Mouse (Mus musculus): ENCODE data around the gene Otop1. TPM values are rescaled to one million over a fixed set of nuclear protein-coding genes. Genes with fewer than 3 reads are reported as not detected.

Gene Otop1
- total and polyA plus RNA-seq, 2 experiments from 2014 or later: 0.07 to 0.11 TPM

GRCm38 (mm10) chr5:38260107-38260682 lies 15.6 kb upstream of the Otop1 start, which contains the start of gene Tmem128:
Gene Tmem128 (plus strand): TSS chr5:38260185.
- DNase-seq (ENCODE audit: low spot score) (peak; percentile 75), ATAC-seq (ENCODE audit: low FRiP score) (peak; percentile 77)
- Histone ChIP-seq H3K4me1 (ENCODE audit: insufficient read depth, low read length) (peaks cover 5% of the 10 kb centered on the region; the same call in 1 of the 2 replicates), H3K36me3 (ENCODE audit: insufficient read depth, low read length) (peaks cover 26% of the 10 kb centered on the region), H3K9me3 (ENCODE audit: low read length) (no peaks in the 10 kb centered on the region), H3K4me2 (ENCODE audit: low read depth, low read length, poor library complexity, severe bottlenecking) (peak within 1 kb of the TSS; percentile 78), H3K27ac (ENCODE audit: low read depth, low read length) (peak within 1 kb of the TSS; percentile 85), H3K9ac (replicated peaks; ENCODE audit: low read length, poor library complexity, severe bottlenecking) (peak within 1 kb of the TSS; percentile 87), H3K27me3 (ENCODE audit: insufficient read depth, low read length) (no peaks in the 10 kb centered on the region), H3K4me3 (ENCODE audit: low read depth, low read length) (peak within 1 kb of the TSS; percentile 89)
- TF ChIP-seq CTCF (IDR thresholded peaks at IDR 0.05): no peak
- WGBS: under 1% methylated on average over 40 of the region's 40 CpGs

DNA sequence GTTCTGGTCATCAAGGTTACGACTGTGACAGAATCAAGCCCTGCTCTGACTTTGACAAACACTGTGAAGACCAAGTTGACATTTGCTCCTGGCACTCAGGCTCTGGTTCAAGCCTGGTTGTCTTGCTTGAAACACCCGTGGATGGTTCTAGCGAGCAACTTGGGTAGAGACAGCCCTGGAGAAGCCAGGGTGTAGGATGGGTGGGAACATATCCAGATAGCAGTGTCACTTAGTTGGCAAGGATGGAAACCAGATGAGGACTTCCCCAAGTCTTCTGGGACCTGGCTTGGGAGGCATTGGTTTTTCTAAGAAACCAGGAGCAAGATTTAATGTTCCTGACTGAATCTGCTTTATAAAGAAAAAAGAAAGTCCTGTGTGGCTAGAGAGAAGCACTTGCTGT lies 4.8 kb upstream of the Otop1 start:
- TF ChIP-seq CTCF (IDR thresholded peaks at IDR 0.05): no peak
- Histone ChIP-seq H3K4me3 (ENCODE audit: low read depth, low read length) (no peak overlapping the region), H3K27me3 (ENCODE audit: insufficient read depth, low read length) (peaks cover 16% of the 10 kb centered on the region), H3K27ac (ENCODE audit: low read depth, low read length) (no peak overlapping the region), H3K9me3 (ENCODE audit: low read length) (no peaks in the 10 kb centered on the region), H3K36me3 (ENCODE audit: insufficient read depth, low read length) (peaks cover 32% of the 10 kb centered on the region), H3K4me2 (ENCODE audit: low read depth, low read length, poor library complexity, severe bottlenecking) (no peak overlapping the region), H3K9ac (replicated peaks; ENCODE audit: low read length, poor library complexity, severe bottlenecking) (no peak overlapping the region), H3K4me1 (ENCODE audit: insufficient read depth, low read length) (no peaks in the 10 kb centered on the region)
- ATAC-seq (ENCODE audit: low FRiP score) (no peak), DNase-seq (ENCODE audit: low spot score) (no peak)
- 97% methylated on average over 3 of the region's 3 CpGs for WGBS

GRCm38 (mm10) chr5:38273831-38274230 lies 1.9 kb upstream of the Otop1 start:
- peaks cover 9% of the 10 kb centered on the region; the same call in 1 of the 2 replicates for H3K4me1 ChIP-seq (ENCODE audit: insufficient read depth, low read length)
- TF ChIP-seq CTCF (IDR thresholded peaks at IDR 0.05): no peak
- H3K9me3 ChIP-seq (ENCODE audit: low read length): no peaks in the 10 kb centered on the region
- no peak overlapping the region for H3K4me3 ChIP-seq (ENCODE audit: low read depth, low read length)
- 93% methylated on average over 4 of the region's 4 CpGs for WGBS
- H3K36me3 ChIP-seq (ENCODE audit: insufficient read depth, low read length): peaks cover 14% of the 10 kb centered on the region; the same call in 1 of the 2 replicates
- ATAC-seq (ENCODE audit: low FRiP score) (no peak), DNase-seq (ENCODE audit: low spot score) (no peak)
- H3K27ac ChIP-seq (ENCODE audit: low read depth, low read length): no peak overlapping the region
- no peak overlapping the region for H3K4me2 ChIP-seq (ENCODE audit: low read depth, low read length, poor library complexity, severe bottlenecking)
- H3K9ac ChIP-seq (replicated peaks; ENCODE audit: low read length, poor library complexity, severe bottlenecking): no peak overlapping the region
- peaks cover 43% of the 10 kb centered on the region for H3K27me3 ChIP-seq (ENCODE audit: insufficient read depth, low read length)

GRCm38 (mm10) chr5:38276451-38276850 lies 679 bp downstream of the Otop1 start:
- Histone ChIP-seq H3K9ac (replicated peaks; ENCODE audit: low read length, poor library complexity, severe bottlenecking) (0 out of 2 replicates have a peak overlapping the region, but pooled peaks have one; percentile 9), H3K36me3 (ENCODE audit: insufficient read depth, low read length) (no peaks in the 10 kb centered on the region), H3K27me3 (ENCODE audit: insufficient read depth, low read length) (peaks cover 60% of the 10 kb centered on the region), H3K4me2 (ENCODE audit: low read depth, low read length, poor library complexity, severe bottlenecking) (peak overlapping the region; percentile 57), H3K9me3 (ENCODE audit: low read length) (no peaks in the 10 kb centered on the region), H3K4me1 (ENCODE audit: insufficient read depth, low read length) (peaks cover 9% of the 10 kb centered on the region; the same call in 1 of the 2 replicates), H3K27ac (ENCODE audit: low read depth, low read length) (no peak overlapping the region), H3K4me3 (ENCODE audit: low read depth, low read length) (peak overlapping the region; percentile 29)
- DNase-seq (ENCODE audit: low spot score): no peak
- ATAC-seq (ENCODE audit: low FRiP score): no peak
- WGBS: 3% methylated on average over 19 of the region's 19 CpGs
- TF ChIP-seq CTCF (IDR thresholded peaks at IDR 0.05): no peak

DNA sequence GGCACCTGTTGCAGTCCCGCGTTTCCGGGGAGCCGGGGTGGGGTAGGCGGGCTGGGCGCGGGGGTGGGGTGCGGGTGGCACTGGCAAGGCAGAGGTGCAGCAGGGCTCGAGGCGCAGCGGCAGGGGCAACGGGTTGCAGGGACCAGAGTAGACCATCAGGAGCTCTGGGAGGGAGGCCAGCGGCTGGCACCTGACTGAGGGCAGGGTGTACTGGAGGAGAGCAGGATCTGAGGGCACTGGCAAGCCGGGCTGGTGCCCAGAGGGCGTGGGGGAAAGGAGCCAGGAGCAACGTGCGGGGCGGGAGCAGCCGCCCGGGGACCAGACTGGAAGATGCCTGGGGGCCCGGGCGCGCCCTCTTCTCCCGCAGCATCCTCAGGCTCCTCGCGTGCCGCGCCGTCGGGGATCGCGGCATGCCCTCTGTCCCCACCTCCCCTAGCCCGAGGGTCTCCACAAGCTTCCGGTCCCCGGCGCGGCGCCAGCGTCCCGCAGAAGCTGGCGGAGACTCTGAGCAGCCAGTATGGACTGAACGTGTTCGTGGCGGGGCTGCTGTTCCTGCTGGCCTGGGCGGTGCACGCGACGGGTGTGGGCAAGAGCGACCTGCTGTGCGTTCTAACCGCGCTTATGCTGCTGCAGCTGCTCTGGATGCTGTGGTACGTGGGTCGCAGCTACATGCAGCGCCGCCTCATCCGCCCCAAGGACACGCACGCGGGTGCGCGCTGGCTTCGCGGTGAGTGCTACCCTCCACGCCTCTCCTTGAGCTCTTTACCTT lies 1.5 kb downstream of the Otop1 start:
- no peaks in the 10 kb centered on the region for H3K9me3 ChIP-seq (ENCODE audit: low read length)
- TF ChIP-seq CTCF (IDR thresholded peaks at IDR 0.05): no peak
- peaks cover 60% of the 10 kb centered on the region for H3K27me3 ChIP-seq (ENCODE audit: insufficient read depth, low read length)
- DNase-seq (ENCODE audit: low spot score) (no peak), ATAC-seq (ENCODE audit: low FRiP score) (peak; percentile 38)
- H3K4me1 ChIP-seq (ENCODE audit: insufficient read depth, low read length): peaks cover 9% of the 10 kb centered on the region; the same call in 1 of the 2 replicates
- no peaks in the 10 kb centered on the region for H3K36me3 ChIP-seq (ENCODE audit: insufficient read depth, low read length)
- H3K27ac ChIP-seq (ENCODE audit: low read depth, low read length): no peak overlapping the region
- WGBS: 1% methylated on average over 53 of the region's 65 CpGs
- peak overlapping the region; percentile 32 for H3K4me3 ChIP-seq (ENCODE audit: low read depth, low read length)
- H3K4me2 ChIP-seq (ENCODE audit: low read depth, low read length, poor library complexity, severe bottlenecking): peak overlapping the region; percentile 57
- H3K9ac ChIP-seq (replicated peaks; ENCODE audit: low read length, poor library complexity, severe bottlenecking): peak overlapping the region; percentile 29; the same call in 1 of the 2 replicates

All from midbrain, postnatal 0 days (tissue).